Mouse (Mus musculus): ENCODE data around the gene Sucnr1.
"Not testable (repeated sequence)": the region's sequence is repeated elsewhere in the genome, so short reads cannot be mapped to it uniquely, and the experiment has no call there.

The Sucnr1 gene

GRCm38 (mm10) chr3:60081648-60082047 lies at the start of gene Sucnr1:
Gene Sucnr1, plus strand, starts transcription at chr3:60081869.
- peak in 1 of 2 experiments; percentile 3 for DNase-seq (ENCODE audit: low spot score in 2 of 2)

GRCm38 (mm10) chr3:60046221-60046913 lies 35.3 kb upstream of the Sucnr1 start:
- DNase-seq (ENCODE audit: low spot score in 2 of 2): no peak

- DNase-seq (ENCODE audit: low spot score in 2 of 2): no peak
Observed at GRCm38 (mm10) chr3:60053231-60053927, 28.3 kb upstream of the Sucnr1 start.

- no peak for DNase-seq (ENCODE audit: low spot score in 2 of 2)
Observed at GRCm38 (mm10) chr3:60053931-60054330, 27.7 kb upstream of the Sucnr1 start.

GRCm38 (mm10) chr3:60056451-60056850 lies 25.2 kb upstream of the Sucnr1 start:
- DNase-seq (ENCODE audit: low spot score in 2 of 2): no peak

GRCm38 (mm10) chr3:60057070-60057808 lies 24.4 kb upstream of the Sucnr1 start:
- no peak for DNase-seq (ENCODE audit: low spot score in 2 of 2)

GRCm38 (mm10) chr3:60057809-60058082 lies 23.9 kb upstream of the Sucnr1 start:
- DNase-seq (ENCODE audit: low spot score in 2 of 2): no peak

- no peak for DNase-seq (ENCODE audit: low spot score in 2 of 2)
Observed at GRCm38 (mm10) chr3:60078883-60079415, 2.7 kb upstream of the Sucnr1 start.

- DNase-seq (ENCODE audit: low spot score in 2 of 2): peak in 1 of 2 experiments; percentile 4
Observed at GRCm38 (mm10) chr3:60080572-60080971, 1.1 kb upstream of the Sucnr1 start.

GRCm38 (mm10) chr3:60082746-60083145 lies 1.1 kb downstream of the Sucnr1 start:
- DNase-seq (ENCODE audit: low spot score in 2 of 2): no peak

- DNase-seq (ENCODE audit: low spot score in 2 of 2): no peak
Observed at GRCm38 (mm10) chr3:60085729-60086128, 4.1 kb downstream of the Sucnr1 start.

GRCm38 (mm10) chr3:60091321-60091720 lies 9.7 kb downstream of the Sucnr1 start:
- no peak for DNase-seq (ENCODE audit: low spot score in 2 of 2)

GRCm38 (mm10) chr3:60094386-60095156 lies 12.9 kb downstream of the Sucnr1 start:
- DNase-seq (ENCODE audit: low spot score in 2 of 2): no peak

- no peak for DNase-seq (ENCODE audit: low spot score in 2 of 2)
Observed at GRCm38 (mm10) chr3:60096941-60097340, 15.3 kb downstream of the Sucnr1 start.

- DNase-seq (ENCODE audit: low spot score in 2 of 2): no peak
Observed at GRCm38 (mm10) chr3:60097485-60097884, 15.8 kb downstream of the Sucnr1 start.

- no peak for DNase-seq (ENCODE audit: low spot score in 2 of 2)
Observed at GRCm38 (mm10) chr3:60098521-60098920, 16.9 kb downstream of the Sucnr1 start.

GRCm38 (mm10) chr3:60104462-60105109 lies 22.9 kb downstream of the Sucnr1 start:
- no peak for DNase-seq (ENCODE audit: low spot score in 2 of 2)

- DNase-seq (ENCODE audit: low spot score in 2 of 2): not testable (repeated sequence)
Observed at GRCm38 (mm10) chr3:60106446-60106845, 24.8 kb downstream of the Sucnr1 start.

GRCm38 (mm10) chr3:60107736-60108135 lies 26.1 kb downstream of the Sucnr1 start:
- no peak for DNase-seq (ENCODE audit: low spot score in 2 of 2)

- no peak for DNase-seq (ENCODE audit: low spot score in 2 of 2)
Observed at GRCm38 (mm10) chr3:60108815-60109214, 27.1 kb downstream of the Sucnr1 start.

- DNase-seq (ENCODE audit: low spot score in 2 of 2): no peak
Observed at GRCm38 (mm10) chr3:60111135-60111710, 29.6 kb downstream of the Sucnr1 start.

Data from frontal cortex, postnatal 14 days (tissue).